Mouse (Mus musculus) layer of hippocampus, postnatal 36 days (tissue): ENCODE measurements around the gene Prdx6b. TPM values are rescaled to one million over a fixed set of nuclear protein-coding genes. Genes with fewer than 3 reads are reported as not detected.

ENCODE experiments used
- DNase-seq, 2 experiments: peaks; one replicate each; pipeline ENCODE4 v3.0.0; 2022
- total RNA-seq, 2 experiments: library from RNA; stranded (reverse); gene quantifications; 2 replicates each; pipeline ENCODE4 v1.2.3; 2021

The Prdx6b gene
- not detected for total RNA-seq

GRCm38 (mm10) chr2:80292172-80292571 lies at the start of gene Prdx6b:
Gene Prdx6b (plus strand): TSS chr2:80292472.
- DNase-seq: no peak

GRCm38 (mm10) chr2:80247466-80247865 lies 44.8 kb upstream of the Prdx6b start:
- DNase-seq: no peak

GRCm38 (mm10) chr2:80247868-80248267 lies 44.4 kb upstream of the Prdx6b start:
- no peak for DNase-seq

- DNase-seq: no peak
Measured at GRCm38 (mm10) chr2:80259888-80260672, 32.2 kb upstream of the Prdx6b start.

GRCm38 (mm10) chr2:80266894-80267293 lies 25.4 kb upstream of the Prdx6b start:
- peak; percentile 65 to 70 for DNase-seq

- DNase-seq: no peak
Measured at GRCm38 (mm10) chr2:80268053-80268452, 24.2 kb upstream of the Prdx6b start.

GRCm38 (mm10) chr2:80271431-80271830 lies 20.8 kb upstream of the Prdx6b start:
- DNase-seq: no peak

- no peak for DNase-seq
Measured at GRCm38 (mm10) chr2:80273038-80273437, 19.2 kb upstream of the Prdx6b start.

GRCm38 (mm10) chr2:80273763-80274162 lies 18.5 kb upstream of the Prdx6b start:
- DNase-seq: no peak

GRCm38 (mm10) chr2:80275136-80275535 lies 17.1 kb upstream of the Prdx6b start:
- peak in 1 of 2 experiments; percentile 12 for DNase-seq

- no peak for DNase-seq
Measured at GRCm38 (mm10) chr2:80282214-80282613, 10.1 kb upstream of the Prdx6b start.

GRCm38 (mm10) chr2:80286397-80286796 lies 5.9 kb upstream of the Prdx6b start:
- no peak for DNase-seq

- no peak for DNase-seq
Measured at GRCm38 (mm10) chr2:80298334-80298733, 6.1 kb downstream of the Prdx6b start.

GRCm38 (mm10) chr2:80300806-80301205 lies 8.5 kb downstream of the Prdx6b start:
- DNase-seq: no peak

- no peak for DNase-seq
Measured at GRCm38 (mm10) chr2:80303957-80304356, 11.7 kb downstream of the Prdx6b start.

GRCm38 (mm10) chr2:80307701-80308100 lies 15.4 kb downstream of the Prdx6b start:
- DNase-seq: no peak

- DNase-seq: no peak
Measured at GRCm38 (mm10) chr2:80309775-80310174, 17.5 kb downstream of the Prdx6b start.

GRCm38 (mm10) chr2:80310772-80311171 lies 18.5 kb downstream of the Prdx6b start:
- DNase-seq: no peak

- DNase-seq: no peak
Measured at GRCm38 (mm10) chr2:80311350-80311749, 19.1 kb downstream of the Prdx6b start.

- DNase-seq: no peak
Measured at GRCm38 (mm10) chr2:80314201-80314600, 21.9 kb downstream of the Prdx6b start.

GRCm38 (mm10) chr2:80314854-80315241 lies 22.6 kb downstream of the Prdx6b start:
- no peak for DNase-seq

- DNase-seq: peak; percentile 89
Measured at GRCm38 (mm10) chr2:80315242-80316161, 23.2 kb downstream of the Prdx6b start, which contains the start of gene Dnajc10. Gene Dnajc10 (plus strand): TSS chr2:80315466.

- DNase-seq: no peak
Measured at GRCm38 (mm10) chr2:80322878-80323277, 30.6 kb downstream of the Prdx6b start.
